Comparison of ENCODE assay signal across 33 mouse cellular contexts in genomic region chr4:43600195-43600934, GRCm38 (mm10). TPM values are rescaled to one million over a fixed set of nuclear protein-coding genes. Genes with fewer than 3 reads are reported as not detected.
DNase-seq lines count a peak whose midpoint lies in the region; ATAC-seq and TF ChIP-seq lines count a peak whose summit lies in the region.
"Had no signal": no experiment of that assay in that cellular context is flagged by ENCODE, and none has a peak within 500 bp of the region (broad histone marks: within the 10 kb centered on the region; RNA-seq: fewer than 3 reads in every experiment).

No protein-coding gene starts in this region.

- 82% methylated on average over 9 of the region's 9 CpGs for WGBS in forebrain, embryonic 10.5 days
- 70% methylated on average over 9 of the region's 9 CpGs for WGBS in forebrain, embryonic 16.5 days
- 52% methylated on average over 9 of the region's 9 CpGs for WGBS in liver, embryonic 12.5 days (ENCODE audit: insufficient replicate concordance)
- WGBS in liver, postnatal 0 days (ENCODE audit: insufficient replicate concordance) = 54% methylated on average over 9 of the region's 9 CpGs

- ATAC-seq in forebrain, embryonic 16.5 days = no peak
- ATAC-seq in G1E (ENCODE audit: extremely low read depth, insufficient number of reproducible peaks, low FRiP score, poor library complexity, severe bottlenecking) = no peak
- ATAC-seq in liver, embryonic 12.5 days = no peak
- no peak for ATAC-seq in liver, postnatal 0 days
- ATAC-seq: intestine, postnatal 0 days; lung, postnatal 0 days had no signal

- TF ChIP-seq CTCF in G1E (IDR thresholded peaks at IDR 0.05; ENCODE audit: low read depth, low read length) = no peak
- TF ChIP-seq CTCF in liver, postnatal 0 days (IDR thresholded peaks at IDR 0.05; ENCODE audit: low read depth) = no peak

- H3K27me3 ChIP-seq in forebrain, embryonic 10.5 days (ENCODE audit: poor library complexity, severe bottlenecking) = no peaks in the 10 kb centered on the region
- H3K27me3 ChIP-seq in forebrain, embryonic 16.5 days (replicated peaks; ENCODE audit: control insufficient read depth, insufficient read depth, low read length) = no peaks in the 10 kb centered on the region
- H3K27me3 ChIP-seq in G1E (ENCODE audit: insufficient read depth, low read length) = no peaks in the 10 kb centered on the region
- H3K27me3 ChIP-seq in liver, embryonic 12.5 days (replicated peaks) = no peaks in the 10 kb centered on the region
- no peaks in the 10 kb centered on the region for H3K27me3 ChIP-seq in liver, postnatal 0 days (ENCODE audit: insufficient read depth, low read length)
- H3K27me3 ChIP-seq: embryonic facial prominence, embryonic 12.5 days; forebrain, embryonic 12.5 days; heart, embryonic 12.5 days; limb, embryonic 12.5 days had no signal

- peak; percentile 73 for TF ChIP-seq EP300 in liver, postnatal 0 days (IDR thresholded peaks at IDR 0.05; ENCODE audit: low read depth)

- H3K4me2 ChIP-seq in forebrain, embryonic 16.5 days (ENCODE audit: low read length) = no peak overlapping the region
- H3K4me2 ChIP-seq in liver, embryonic 12.5 days = peak overlapping the region; percentile 47
- H3K4me2 ChIP-seq in liver, postnatal 0 days (ENCODE audit: low read depth, low read length) = peak overlapping the region; percentile 60
- H3K4me2 ChIP-seq: embryonic facial prominence, embryonic 12.5 days; forebrain, embryonic 12.5 days; heart, embryonic 12.5 days; hindbrain, embryonic 14.5 days; limb, embryonic 12.5 days had no signal

- H3K4me1 ChIP-seq in forebrain, embryonic 10.5 days = no peaks in the 10 kb centered on the region
- no peaks in the 10 kb centered on the region for H3K4me1 ChIP-seq in forebrain, embryonic 16.5 days (replicated peaks; ENCODE audit: control insufficient read depth, insufficient read depth, low read length)
- peaks cover 71% of the 10 kb centered on the region for H3K4me1 ChIP-seq in G1E (ENCODE audit: insufficient read depth, low read depth, low read length)
- peaks cover 84% of the 10 kb centered on the region for H3K4me1 ChIP-seq in liver, embryonic 12.5 days
- peaks cover 19% of the 10 kb centered on the region for H3K4me1 ChIP-seq in liver, postnatal 0 days (ENCODE audit: insufficient read depth)
- H3K4me1 ChIP-seq: embryonic facial prominence, embryonic 12.5 days; forebrain, embryonic 12.5 days; limb, embryonic 12.5 days had no signal

- DNase-seq in forebrain, embryonic 10.5 days (ENCODE audit: extremely low spot score, low spot score) = peak; percentile 9
- DNase-seq in G1E (ENCODE audit: low spot score) = no peak
- no peak for DNase-seq in liver, postnatal 0 days
- DNase-seq in left cerebral cortex, adult 11 months (ENCODE audit: low spot score) = no peak
- no peak for DNase-seq in frontal cortex, postnatal 25 days (ENCODE audit: low spot score in 2 of 2)
- DNase-seq: adrenal gland, postnatal 25 days; cerebellum, adult 9-11 months; embryo, embryonic 11 days; gastrocnemius, postnatal 25 days; heart, adult 2 months; kidney, postnatal 14 days; layer of hippocampus, adult 9-11 months; lung, adult 18-20 months; lung, postnatal 4 days; midbrain, embryonic 14.5 days; right cerebral cortex, postnatal 25 days; thymus, adult 18-20 months; thymus, postnatal 25 days had no signal

- no peak overlapping the region for H3K4me3 ChIP-seq in forebrain, embryonic 10.5 days
- H3K4me3 ChIP-seq in forebrain, embryonic 16.5 days (replicated peaks; ENCODE audit: low read length) = no peak overlapping the region
- H3K4me3 ChIP-seq in G1E (ENCODE audit: low read depth, low read length) = peak overlapping the region; percentile 50; the same call in 1 of the 2 replicates
- 0 out of 2 replicates have a peak overlapping the region, but pooled peaks have one; percentile 1 for H3K4me3 ChIP-seq in liver, embryonic 12.5 days
- peak overlapping the region; percentile 22; the same call in 1 of the 2 replicates for H3K4me3 ChIP-seq in liver, postnatal 0 days (ENCODE audit: low read depth, low read length)
- H3K4me3 ChIP-seq: embryonic facial prominence, embryonic 12.5 days; forebrain, embryonic 12.5 days; heart, adult 2 months; heart, embryonic 12.5 days; limb, embryonic 12.5 days had no signal

- H3K9me3 ChIP-seq in forebrain, embryonic 10.5 days = no peaks in the 10 kb centered on the region
- H3K9me3 ChIP-seq in forebrain, embryonic 16.5 days (ENCODE audit: control insufficient read depth, low read length) = no peaks in the 10 kb centered on the region
- H3K9me3 ChIP-seq in G1E (replicated peaks) = no peaks in the 10 kb centered on the region
- no peaks in the 10 kb centered on the region for H3K9me3 ChIP-seq in liver, embryonic 12.5 days (replicated peaks)
- no peaks in the 10 kb centered on the region for H3K9me3 ChIP-seq in liver, postnatal 0 days (ENCODE audit: low read length)
- H3K9me3 ChIP-seq: embryonic facial prominence, embryonic 12.5 days; forebrain, embryonic 12.5 days; heart, embryonic 12.5 days; limb, embryonic 12.5 days had no signal

- no peaks in the 10 kb centered on the region for H3K36me3 ChIP-seq in forebrain, embryonic 10.5 days (replicated peaks)
- H3K36me3 ChIP-seq in forebrain, embryonic 16.5 days (ENCODE audit: control insufficient read depth, insufficient read depth) = no peaks in the 10 kb centered on the region
- no peaks in the 10 kb centered on the region for H3K36me3 ChIP-seq in G1E (replicated peaks)
- no peaks in the 10 kb centered on the region for H3K36me3 ChIP-seq in liver, embryonic 12.5 days
- H3K36me3 ChIP-seq in liver, postnatal 0 days (replicated peaks; ENCODE audit: insufficient read depth, low read length) = no peaks in the 10 kb centered on the region
- H3K36me3 ChIP-seq: embryonic facial prominence, embryonic 12.5 days; forebrain, embryonic 12.5 days; heart, embryonic 12.5 days; limb, embryonic 12.5 days had no signal

- no peak overlapping the region for H3K27ac ChIP-seq in forebrain, embryonic 10.5 days
- H3K27ac ChIP-seq in forebrain, embryonic 16.5 days (ENCODE audit: low read length) = no peak overlapping the region
- peak overlapping the region; percentile 95 for H3K27ac ChIP-seq in liver, embryonic 12.5 days
- H3K27ac ChIP-seq in liver, postnatal 0 days (ENCODE audit: low read depth) = peak overlapping the region; percentile 66; the same call in 1 of the 2 replicates
- H3K27ac ChIP-seq: embryonic facial prominence, embryonic 12.5 days; forebrain, embryonic 12.5 days; heart, adult 2 months; hindbrain, embryonic 14.5 days; limb, embryonic 12.5 days; stomach, postnatal 0 days had no signal

- H3K9ac ChIP-seq in forebrain, embryonic 16.5 days (replicated peaks; ENCODE audit: low read depth, low read length) = no peak overlapping the region
- peak overlapping the region; percentile 54 for H3K9ac ChIP-seq in liver, embryonic 12.5 days
- H3K9ac ChIP-seq in liver, postnatal 0 days (replicated peaks) = peak overlapping the region; percentile 51
- H3K9ac ChIP-seq: embryonic facial prominence, embryonic 12.5 days; forebrain, embryonic 12.5 days; heart, embryonic 12.5 days; hindbrain, embryonic 14.5 days; limb, embryonic 12.5 days had no signal

RNA-seq across cellular contexts. Expression of gene Msmp, which starts 16.1 kb away (rescaled TPM):
- 0.97 TPM in 1 of 2 replicates, not detected in the other for polyA plus RNA-seq in forebrain, embryonic 10.5 days (2016; fragmentation: Nextera tagmentation; extraction: Ambion mirVana)
- 1.5 and 1.7 TPM in 2 replicates for polyA plus RNA-seq in forebrain, embryonic 16.5 days (2015; fragmentation: Nextera tagmentation; extraction: Ambion mirVana)
- total RNA-seq in G1E (2014; fragmentation: Nextera tagmentation) (not detected in 2 replicates), G1E (2017) (0.17 TPM in 1 of 2 replicates, not detected in the other)
- polyA plus RNA-seq in G1E (2012) = not detected in 2 replicates
- 1.1 TPM in 1 of 2 replicates, not detected in the other for polyA plus RNA-seq in liver, embryonic 12.5 days (2016; fragmentation: Nextera tagmentation; extraction: Ambion mirVana)
- polyA plus RNA-seq in liver, postnatal 0 days (2015; fragmentation: Nextera tagmentation; extraction: Ambion mirVana) = 0.96 TPM in 1 of 2 replicates, not detected in the other
- total RNA-seq: left cerebral cortex, adult 18-20 months; left cerebral cortex, postnatal 14 days; megakaryocyte-erythroid progenitor cell, adult 5-6 weeks; neutrophil, adult 5-6 weeks had no signal
- polyA plus RNA-seq: heart, postnatal 0 days; intestine, postnatal 0 days had no signal

RNA-seq across cellular contexts. Expression of gene Gba2, which starts 21.7 kb away (rescaled TPM):
- polyA plus RNA-seq in forebrain, embryonic 10.5 days (2016; fragmentation: Nextera tagmentation; extraction: Ambion mirVana) = 24.3 and 26.4 TPM in 2 replicates
- polyA plus RNA-seq in forebrain, embryonic 16.5 days (2015; fragmentation: Nextera tagmentation; extraction: Ambion mirVana) = 62.3 and 64.6 TPM in 2 replicates
- 21.4 and 23.8 TPM in 2 replicates for total RNA-seq in G1E (2014; fragmentation: Nextera tagmentation)
- total RNA-seq in G1E (2017) = 12.6 and 14.1 TPM in 2 replicates
- polyA plus RNA-seq in G1E (2012) = 14.5 and 18.3 TPM in 2 replicates
- polyA plus RNA-seq in liver, embryonic 12.5 days (2016; fragmentation: Nextera tagmentation; extraction: Ambion mirVana) = 23.5 and 23.6 TPM in 2 replicates
- polyA plus RNA-seq in liver, postnatal 0 days (2015; fragmentation: Nextera tagmentation; extraction: Ambion mirVana) = 7.3 and 8.4 TPM in 2 replicates

RNA-seq across cellular contexts. Expression of gene Rgp1, which starts 21.9 kb away (rescaled TPM):
- 15.3 and 24.2 TPM in 2 replicates for polyA plus RNA-seq in forebrain, embryonic 10.5 days (2016; fragmentation: Nextera tagmentation; extraction: Ambion mirVana)
- polyA plus RNA-seq in forebrain, embryonic 16.5 days (2015; fragmentation: Nextera tagmentation; extraction: Ambion mirVana) = 27.0 and 30.5 TPM in 2 replicates
- total RNA-seq in G1E (2014; fragmentation: Nextera tagmentation) (48.5 and 54.7 TPM in 2 replicates), G1E (2017) (18.6 and 23.2 TPM in 2 replicates)
- polyA plus RNA-seq in G1E (2012) = 31.2 and 105 TPM in 2 replicates
- 17.4 and 18.0 TPM in 2 replicates for polyA plus RNA-seq in liver, embryonic 12.5 days (2016; fragmentation: Nextera tagmentation; extraction: Ambion mirVana)
- 6.3 and 7.3 TPM in 2 replicates for polyA plus RNA-seq in liver, postnatal 0 days (2015; fragmentation: Nextera tagmentation; extraction: Ambion mirVana)

RNA-seq across cellular contexts. Expression of gene Npr2, which starts 31.4 kb away (rescaled TPM):
- 5.4 and 6.2 TPM in 2 replicates for polyA plus RNA-seq in forebrain, embryonic 10.5 days (2016; fragmentation: Nextera tagmentation; extraction: Ambion mirVana)
- polyA plus RNA-seq in forebrain, embryonic 16.5 days (2015; fragmentation: Nextera tagmentation; extraction: Ambion mirVana) = 13.3 and 15.0 TPM in 2 replicates
- total RNA-seq in G1E (2014; fragmentation: Nextera tagmentation) (6.3 TPM in 1 of 2 replicates, not detected in the other), G1E (2017) (0.23 and 0.44 TPM in 2 replicates)
- 0.04 TPM in 2 replicates for polyA plus RNA-seq in G1E (2012)
- polyA plus RNA-seq in liver, embryonic 12.5 days (2016; fragmentation: Nextera tagmentation; extraction: Ambion mirVana) = 1.5 and 2.1 TPM in 2 replicates
- polyA plus RNA-seq in liver, postnatal 0 days (2015; fragmentation: Nextera tagmentation; extraction: Ambion mirVana) = 0.54 and 0.82 TPM in 2 replicates

RNA-seq across cellular contexts. Expression of gene Tln1, which starts 37.9 kb away (rescaled TPM):
- polyA plus RNA-seq in forebrain, embryonic 10.5 days (2016; fragmentation: Nextera tagmentation; extraction: Ambion mirVana) = 42.5 and 43.0 TPM in 2 replicates
- 49.5 and 54.6 TPM in 2 replicates for polyA plus RNA-seq in forebrain, embryonic 16.5 days (2015; fragmentation: Nextera tagmentation; extraction: Ambion mirVana)
- total RNA-seq in G1E (2014; fragmentation: Nextera tagmentation) (166 and 262 TPM in 2 replicates), G1E (2017) (127 and 167 TPM in 2 replicates)
- polyA plus RNA-seq in G1E (2012) = 138 and 163 TPM in 2 replicates
- 73.3 and 75.5 TPM in 2 replicates for polyA plus RNA-seq in liver, embryonic 12.5 days (2016; fragmentation: Nextera tagmentation; extraction: Ambion mirVana)
- polyA plus RNA-seq in liver, postnatal 0 days (2015; fragmentation: Nextera tagmentation; extraction: Ambion mirVana) = 30.0 and 34.2 TPM in 2 replicates

Comparison
In these comparisons a context has a peak if more than half of its experiments do, and no peak if none do; other contexts are left out.
1. H3K27ac ChIP-seq: peak in liver, embryonic 12.5 days (single experiment) and liver, postnatal 0 days (single experiment); none in forebrain, embryonic 10.5 days (single experiment) and forebrain, embryonic 16.5 days (single experiment).
2. H3K4me3 ChIP-seq: peak in G1E (single experiment), liver, embryonic 12.5 days (single experiment) and liver, postnatal 0 days (single experiment); none in forebrain, embryonic 10.5 days (single experiment) and forebrain, embryonic 16.5 days (single experiment).